Mouse (Mus musculus) small intestine, adult 2 months (tissue): ENCODE measurements around the gene Ero1lb. TPM values are rescaled to one million over a fixed set of nuclear protein-coding genes. Genes with fewer than 3 reads are reported as not detected.
A peak's percentile ranks its signal among the peaks of the same experiment; 100 is the strongest.
"Not testable (repeated sequence)": the region's sequence is repeated elsewhere in the genome, so short reads cannot be mapped to it uniquely, and the experiment has no call there.

Experiments
- H3K27ac ChIP-seq: fragments of 200-500 bp; 2 replicates; pipeline ENCODE4 v1.5.1; 2012; ENCODE audit warnings: low read depth, low read length, control low read depth, inconsistent platforms; ENCODE audit not compliant: insufficient read depth
- H3K27me3 ChIP-seq: fragments of 200-500 bp; 2 replicates; pipeline ENCODE4 v1.6.1; 2012; ENCODE audit warnings: mild to moderate bottlenecking, moderate library complexity, low read length, inconsistent platforms; ENCODE audit not compliant: control insufficient read depth, insufficient read depth
- H3K36me3 ChIP-seq: fragments of 200-500 bp; 2 replicates; pipeline ENCODE4 v1.6.1; 2012; ENCODE audit warnings: mild to moderate bottlenecking, low read length, control low read depth, inconsistent platforms; ENCODE audit not compliant: control insufficient read depth, insufficient read depth
- H3K4me1 ChIP-seq: fragments of 200-500 bp; 2 replicates; pipeline ENCODE4 v1.6.1; 2012; ENCODE audit warnings: low read length, inconsistent platforms, mixed read lengths; ENCODE audit not compliant: control insufficient read depth, insufficient read depth, insufficient read length
- H3K4me3 ChIP-seq: fragments of 200-500 bp; 2 replicates; pipeline ENCODE4 v1.5.1; 2012; ENCODE audit warnings: low read depth, mild to moderate bottlenecking, control low read depth, inconsistent platforms, low read length, moderate library complexity
- CTCF ChIP-seq: fragments of 200-500 bp; IDR thresholded peaks from 2 replicates; pipeline ENCODE4 v1.5.1; 2012; ENCODE audit warnings: low read depth, mild to moderate bottlenecking, control low read depth, inconsistent platforms, low read length, moderate library complexity, mixed read lengths; ENCODE audit not compliant: insufficient replicate concordance, insufficient read length; ENCODE audit errors: extremely low read depth
- POLR2A ChIP-seq: fragments of 200-500 bp; IDR thresholded peaks from 2 replicates; pipeline ENCODE4 v1.6.1; 2012; ENCODE audit warnings: low read depth, mild to moderate bottlenecking, control low read depth, inconsistent platforms, low read length, moderate library complexity
- WGBS: fragments of 180-500 bp; shearing (Covaris S2); methylation state at CpG from one replicate; pipeline ENCODE4 v1.1.7; 2018; 5-methylcytosine and 5-hydroxymethylcytosine counted together
- polyA plus RNA-seq: library from polyadenylated mRNA; depleted of rRNA; stranded (reverse); fragments of >200 nt; gene quantifications from 2 replicates; pipeline ENCODE4 v1.2.3, GENCODE M21; 2012

Gene Ero1lb
- polyA plus RNA-seq, 1 experiment: 5.2 TPM

- H3K4me1 ChIP-seq: peaks cover 3% of the 10 kb centered on the region; the same call in 1 of the 2 replicates
- 80% methylated on average over 5 of the region's 5 CpGs for WGBS
- peaks cover 2% of the 10 kb centered on the region; the same call in 1 of the 2 replicates for H3K36me3 ChIP-seq
Measured at GRCm38 (mm10) chr13:12578145-12578544, 12.5 kb downstream of the Ero1lb start.

GRCm38 (mm10) chr13:12589003-12589402 is 23.3 kb downstream of the Ero1lb start:
- Histone ChIP-seq H3K36me3 (0 out of 2 replicates have a peak, but pooled peaks cover 1% of the 10 kb centered on the region), H3K27ac (no peak overlapping the region), H3K4me1 (no peaks in the 10 kb centered on the region), H3K4me3 (no peak overlapping the region), H3K27me3 (no peaks in the 10 kb centered on the region)
- TF ChIP-seq POLR2A: no peak
- TF ChIP-seq CTCF: peak; percentile 77; the same call in 1 of the 2 replicates
- 6% methylated on average over 3 of the region's 3 CpGs for WGBS

More at GRCm38 (mm10) chr13:12578145-12578544, 12.5 kb downstream of the Ero1lb start:
- no peaks in the 10 kb centered on the region for H3K27me3 ChIP-seq
- TF ChIP-seq POLR2A (no peak), CTCF (no peak)
- no peak overlapping the region for H3K4me3 ChIP-seq
- no peak overlapping the region for H3K27ac ChIP-seq

DNA sequence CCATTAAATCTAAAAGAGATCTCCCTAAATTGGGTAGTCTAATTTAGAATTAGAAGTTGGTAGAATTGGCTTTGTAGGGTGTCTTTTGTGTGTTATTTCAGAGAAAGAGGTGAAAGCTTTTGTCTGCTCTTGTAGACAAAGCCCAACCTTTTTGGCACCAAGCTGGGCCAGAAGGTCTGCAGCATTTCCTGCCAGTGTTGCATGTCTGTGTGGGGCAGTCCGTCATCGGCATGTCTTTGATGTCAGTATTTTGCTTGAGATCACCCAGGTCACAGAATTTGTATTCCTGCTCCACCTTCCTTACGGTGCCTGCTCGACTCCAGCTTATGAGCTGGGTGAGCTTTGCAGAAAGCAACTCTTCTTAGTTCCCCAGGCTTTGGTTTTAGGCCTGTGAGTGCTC is 31.4 kb downstream of the Ero1lb start:
- not testable (repeated sequence) for H3K4me3 ChIP-seq, H3K36me3 ChIP-seq, H3K27me3 ChIP-seq, H3K4me1 ChIP-seq, H3K27ac ChIP-seq
- 87% methylated on average over 4 of the region's 4 CpGs for WGBS

DNA sequence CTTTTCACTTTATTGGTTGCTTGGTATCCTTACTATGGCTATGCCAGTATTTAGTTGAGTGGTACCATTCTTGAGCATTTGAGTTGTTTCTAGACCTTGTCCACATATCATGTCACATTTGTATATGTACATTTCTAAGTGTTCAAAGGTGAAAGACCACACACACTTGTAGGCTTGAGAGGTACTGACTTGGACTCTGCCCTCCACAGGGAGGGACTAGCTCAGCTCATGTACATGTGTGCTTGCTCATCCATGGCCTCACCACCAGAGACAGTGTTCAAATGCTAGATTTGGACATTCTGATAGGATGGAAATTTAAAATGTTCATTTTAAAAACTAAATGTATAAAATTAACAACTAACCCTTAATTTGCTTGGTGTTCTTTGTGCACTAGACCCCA is 44.5 kb downstream of the Ero1lb start:
- not testable (repeated sequence) for H3K36me3 ChIP-seq, H3K4me1 ChIP-seq, H3K4me3 ChIP-seq

GRCm38 (mm10) chr13:12614026-12614425 is 48.4 kb downstream of the Ero1lb start:
- not testable (repeated sequence) for H3K27me3 ChIP-seq, H3K4me1 ChIP-seq, H3K4me3 ChIP-seq, H3K27ac ChIP-seq, H3K36me3 ChIP-seq
- WGBS: 87% methylated on average over 6 of the region's 6 CpGs

More for the DNA sequence above, 44.5 kb downstream of the Ero1lb start:
- not testable (repeated sequence) for H3K27me3 ChIP-seq, H3K27ac ChIP-seq

DNA sequence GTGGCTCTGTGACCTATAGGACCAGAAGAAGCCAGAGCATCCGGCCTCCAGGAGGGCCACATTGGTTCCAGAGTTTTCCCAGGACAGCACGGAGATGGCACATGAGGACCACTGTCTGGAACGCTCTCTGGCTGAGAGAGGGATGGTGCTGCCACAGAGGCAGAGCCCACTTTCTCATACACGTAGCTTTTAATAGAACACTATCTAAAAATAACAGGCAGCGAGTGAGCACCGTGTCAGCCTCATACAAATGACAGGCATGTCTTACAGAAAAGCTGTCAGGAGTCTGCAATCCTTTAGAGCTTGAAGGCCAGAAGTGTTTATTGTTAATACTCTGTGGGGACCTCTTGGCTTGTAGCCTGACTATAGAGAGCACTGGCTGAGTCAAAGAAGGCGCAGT is 48.9 kb downstream of the Ero1lb start:
- not testable (repeated sequence) for H3K4me1 ChIP-seq, H3K36me3 ChIP-seq, H3K27ac ChIP-seq, H3K27me3 ChIP-seq, H3K4me3 ChIP-seq
- 85% methylated on average over 7 of the region's 7 CpGs for WGBS

DNA sequence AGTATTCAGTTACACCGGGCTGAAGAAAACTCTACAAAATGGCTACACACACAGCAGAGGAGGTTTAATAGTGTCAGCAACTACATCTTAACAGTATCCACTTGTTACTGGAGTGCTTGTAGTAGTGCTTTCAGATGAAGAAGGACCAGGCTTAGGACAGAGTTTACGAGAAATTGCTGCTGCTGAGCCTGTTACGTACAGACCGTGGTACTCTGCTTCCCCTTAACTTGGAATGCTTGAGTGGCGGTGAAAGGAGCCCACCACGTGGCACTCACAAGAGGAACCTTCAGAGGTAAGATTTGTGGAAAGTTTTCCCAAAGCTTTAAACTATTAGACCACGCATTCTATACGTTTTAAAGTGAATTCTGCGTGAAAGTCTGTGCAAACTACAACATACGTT is 49.3 kb downstream of the Ero1lb start:
- H3K4me3 ChIP-seq, H3K4me1 ChIP-seq: not testable (repeated sequence)
- 92% methylated on average over 10 of the region's 10 CpGs for WGBS

DNA sequence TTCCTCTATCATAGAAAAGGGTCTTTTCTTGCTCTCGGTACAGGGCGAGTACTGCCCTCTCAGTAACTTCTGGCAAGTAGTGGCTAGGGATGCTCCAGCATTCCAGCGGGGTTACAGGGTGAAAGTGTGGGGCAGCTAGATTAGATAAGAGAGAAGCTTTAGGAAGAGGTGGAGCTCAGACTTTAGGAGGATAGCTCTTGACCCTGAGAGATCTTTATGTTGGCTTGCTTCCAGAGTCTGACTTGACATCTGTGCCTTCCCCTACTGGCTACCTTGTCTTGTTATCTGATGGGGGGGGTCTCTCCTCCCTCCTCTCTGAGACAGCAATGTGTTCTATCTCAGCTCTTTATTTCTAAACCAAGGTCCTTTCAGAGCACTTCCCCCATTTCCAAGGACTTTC is 50.8 kb downstream of the Ero1lb start:
- H3K36me3 ChIP-seq, H3K27me3 ChIP-seq, H3K4me3 ChIP-seq, H3K27ac ChIP-seq, H3K4me1 ChIP-seq: not testable (repeated sequence)
- WGBS: 34% methylated on average over 3 of the region's 3 CpGs

More for the DNA sequence above, 49.3 kb downstream of the Ero1lb start:
- not testable (repeated sequence) for H3K36me3 ChIP-seq, H3K27me3 ChIP-seq, H3K27ac ChIP-seq

DNA sequence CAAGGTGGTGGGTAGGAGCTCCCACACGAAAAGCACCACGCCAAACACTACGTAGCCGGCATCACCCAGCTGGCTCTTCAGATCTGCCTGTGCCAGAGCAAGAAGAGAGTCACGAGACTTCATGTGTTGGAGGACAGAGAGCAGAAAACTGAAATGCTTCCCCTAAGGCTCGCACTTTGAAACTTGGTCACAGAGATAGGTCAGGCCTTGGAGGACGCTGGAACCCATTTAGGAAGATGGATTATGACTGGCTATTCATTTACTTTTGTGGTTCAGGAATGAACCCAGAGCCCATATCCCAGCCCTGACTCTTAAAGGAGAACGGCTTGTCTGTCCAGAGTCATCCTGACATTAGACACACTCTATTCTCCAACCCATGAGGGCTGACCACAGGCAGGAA is 54.1 kb downstream of the Ero1lb start:
- WGBS: 89% methylated on average over 8 of the region's 8 CpGs
- not testable (repeated sequence) for H3K36me3 ChIP-seq, H3K4me3 ChIP-seq, H3K27me3 ChIP-seq, H3K4me1 ChIP-seq, H3K27ac ChIP-seq

GRCm38 (mm10) chr13:12626061-12626460 is 60.4 kb downstream of the Ero1lb start:
- WGBS: 73% methylated on average over 3 of the region's 3 CpGs
- H3K4me1 ChIP-seq, H3K4me3 ChIP-seq, H3K27me3 ChIP-seq, H3K36me3 ChIP-seq, H3K27ac ChIP-seq: not testable (repeated sequence)

DNA sequence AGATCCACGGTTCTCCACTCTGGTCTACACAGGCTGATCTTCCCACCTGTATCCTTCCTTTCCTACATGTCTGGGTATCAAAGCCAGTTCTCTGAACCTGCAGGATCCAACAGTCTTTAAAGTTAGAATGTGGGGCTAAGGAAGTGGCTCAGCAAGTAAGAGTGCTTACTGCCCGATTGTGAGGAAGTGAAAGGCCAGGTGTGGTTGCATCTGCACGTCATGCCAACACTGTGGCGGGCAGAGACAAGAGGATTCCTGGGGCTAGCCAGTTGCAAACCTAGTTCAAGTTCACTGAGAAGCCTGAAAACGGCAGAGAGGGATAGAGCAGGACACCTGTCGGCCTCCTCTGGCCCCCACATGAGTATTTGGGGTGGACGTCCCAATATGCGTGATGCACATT is 62.1 kb downstream of the Ero1lb start:
- not testable (repeated sequence) for H3K4me3 ChIP-seq, H3K27ac ChIP-seq, H3K27me3 ChIP-seq, H3K36me3 ChIP-seq, H3K4me1 ChIP-seq
- WGBS: 80% methylated on average over 8 of the region's 8 CpGs

DNA sequence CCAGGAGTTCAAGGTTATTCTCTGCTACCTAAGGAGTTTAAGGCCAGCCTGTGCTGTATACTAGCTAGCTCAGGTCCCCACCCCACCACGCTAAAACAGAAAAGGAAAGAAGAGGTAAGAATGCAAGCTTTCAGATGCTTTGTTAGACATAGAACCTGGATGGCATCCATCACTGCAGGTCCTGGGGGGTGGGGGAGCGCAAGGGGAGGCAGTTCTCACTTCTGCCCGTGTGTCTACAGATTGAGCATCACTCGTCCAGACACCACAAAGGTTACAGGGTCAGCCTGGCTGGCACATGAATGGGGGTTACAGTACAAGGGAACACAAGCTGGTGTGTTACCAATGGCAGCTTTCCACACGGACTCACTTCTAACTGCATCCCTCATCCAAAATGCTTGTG is 62.5 kb downstream of the Ero1lb start:
- not testable (repeated sequence) for H3K27me3 ChIP-seq, H3K27ac ChIP-seq, H3K36me3 ChIP-seq, H3K4me1 ChIP-seq, H3K4me3 ChIP-seq
- WGBS: 83% methylated on average over 5 of the region's 5 CpGs
